Mouse (Mus musculus) large intestine, adult 2 months (tissue): ENCODE results near the gene Gm10840. TPM values are rescaled to one million over a fixed set of nuclear protein-coding genes. Genes with fewer than 3 reads are reported as not detected.

ENCODE experiments used
- DNase-seq: peaks from one replicate; pipeline ENCODE4 v3.0.0-alpha.2; 2012; ENCODE audit warnings: low read depth, low spot score
- WGBS: fragments of 180-500 bp; shearing (Covaris S2); methylation state at CpG from one replicate; pipeline ENCODE4 v1.1.7; 2018; 5-methylcytosine and 5-hydroxymethylcytosine counted together
- polyA plus RNA-seq: library from polyadenylated mRNA; depleted of rRNA; stranded (reverse); fragments of >200 nt; gene quantifications from 2 replicates; pipeline ENCODE4 v1.2.3, GENCODE M21; 2012

Gene Gm10840
- polyA plus RNA-seq, 1 experiment = not detected

DNA sequence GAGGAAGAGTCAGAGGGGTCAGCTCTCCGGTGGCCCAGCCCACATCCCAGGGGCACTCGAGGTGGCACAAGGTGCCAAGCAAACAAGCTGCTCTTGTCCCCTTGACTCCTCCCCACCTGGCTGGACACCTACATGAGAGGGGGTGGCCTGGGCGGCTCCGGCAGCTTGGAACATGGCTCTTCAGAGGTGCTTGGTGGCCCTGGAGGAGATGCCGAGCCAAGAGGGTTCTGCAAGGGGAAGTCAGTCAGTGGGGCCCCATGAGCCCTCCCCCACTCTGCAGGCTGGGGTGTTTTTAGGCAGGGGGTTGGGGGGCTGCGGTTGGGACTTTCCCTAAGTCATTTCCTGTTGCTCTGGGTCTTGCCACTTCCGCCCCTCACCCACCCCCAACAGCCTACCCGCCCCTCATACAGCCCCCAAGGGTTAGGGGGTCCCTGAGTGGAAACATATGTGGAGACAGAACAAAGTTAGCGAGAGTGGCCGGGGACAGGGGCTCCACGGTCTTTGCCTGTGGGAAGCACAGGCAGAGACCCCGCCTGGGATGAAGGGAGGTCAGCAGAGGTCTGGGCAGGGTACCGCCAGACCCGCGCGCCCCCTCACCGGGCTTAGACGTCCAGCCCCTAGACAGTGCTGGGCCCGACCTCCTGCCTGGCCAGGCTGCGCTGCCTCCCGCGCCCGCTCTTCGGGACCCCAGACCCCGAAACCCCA is 1.3 kb upstream of the Gm10840 start:
- DNase-seq = no peak
- 2% methylated on average over 25 of the region's 25 CpGs for WGBS

DNA sequence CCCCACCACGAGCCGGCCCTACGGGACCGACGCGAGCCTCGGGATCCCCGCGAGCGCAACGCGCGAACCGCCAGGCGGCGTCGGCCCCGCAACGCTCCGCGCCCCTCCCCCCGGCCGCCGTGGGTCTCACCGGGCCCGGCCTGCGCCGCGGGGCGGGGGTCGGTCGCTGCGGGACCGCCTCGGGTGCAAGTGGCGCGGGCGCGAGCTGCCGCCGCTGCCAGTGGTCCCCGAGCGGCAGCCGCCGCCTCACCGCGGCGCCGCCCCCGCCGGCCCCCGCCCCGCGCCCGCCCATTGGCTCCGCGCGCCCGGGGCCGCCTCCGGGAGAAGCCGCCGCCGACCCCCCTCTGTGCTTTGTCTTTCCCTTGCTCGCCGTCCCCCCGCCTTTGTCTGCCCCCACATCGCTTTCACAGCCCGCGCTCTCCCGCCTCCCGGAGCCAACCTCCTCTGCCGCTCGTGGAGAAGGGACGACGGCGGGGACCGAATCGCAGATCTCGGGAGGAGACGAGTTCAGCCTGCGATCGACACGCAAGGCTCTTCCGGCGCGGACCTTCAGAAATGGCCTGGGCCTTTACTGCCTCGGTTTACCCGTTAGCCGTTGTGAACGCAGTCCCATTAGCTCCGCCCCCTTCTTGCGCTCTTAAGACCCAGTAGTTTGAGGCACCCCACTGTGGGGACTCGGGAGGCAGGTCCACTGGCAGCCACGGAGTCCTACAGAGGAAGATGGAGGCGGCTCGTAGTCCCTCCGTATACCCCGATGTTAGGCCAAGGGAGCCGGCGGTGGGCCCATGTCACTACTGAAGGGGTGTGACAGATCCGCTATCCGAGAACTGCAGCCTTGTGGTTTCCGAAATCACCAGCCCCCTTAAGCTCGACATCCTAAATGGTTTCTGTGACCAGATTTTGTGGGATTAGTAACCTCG is 469 bp upstream of the Gm10840 start:
- DNase-seq = no peak
- under 1% methylated on average over 88 of the region's 106 CpGs for WGBS

DNA sequence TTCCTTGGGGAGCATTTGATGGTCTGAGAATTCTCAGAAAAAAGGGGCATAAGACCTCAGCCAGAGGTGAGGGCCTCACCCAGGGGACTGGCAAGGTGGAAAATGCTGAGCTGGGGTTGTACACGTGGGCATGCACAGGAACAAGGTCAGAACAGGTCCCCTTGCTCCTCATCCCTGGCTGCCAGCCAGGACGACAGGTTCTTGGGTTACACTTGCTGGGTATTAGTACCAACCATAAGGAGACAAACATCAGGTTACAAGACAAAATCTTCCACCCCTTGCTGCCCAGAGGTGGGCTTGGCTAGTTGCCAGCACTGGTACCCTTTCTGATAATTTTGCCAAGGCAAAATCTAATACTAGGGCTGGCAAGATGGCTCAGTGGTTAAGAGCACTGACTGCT is 1.6 kb downstream of the Gm10840 start:
- no peak for DNase-seq
- 74% methylated on average over 2 of the region's 2 CpGs for WGBS

- 79% methylated on average over 4 of the region's 4 CpGs for whole genome bisulfite sequencing
- no peak for DNase-seq
Observed at GRCm38 (mm10) chr11:106163546-106163945, 2.9 kb downstream of the Gm10840 start.

DNA sequence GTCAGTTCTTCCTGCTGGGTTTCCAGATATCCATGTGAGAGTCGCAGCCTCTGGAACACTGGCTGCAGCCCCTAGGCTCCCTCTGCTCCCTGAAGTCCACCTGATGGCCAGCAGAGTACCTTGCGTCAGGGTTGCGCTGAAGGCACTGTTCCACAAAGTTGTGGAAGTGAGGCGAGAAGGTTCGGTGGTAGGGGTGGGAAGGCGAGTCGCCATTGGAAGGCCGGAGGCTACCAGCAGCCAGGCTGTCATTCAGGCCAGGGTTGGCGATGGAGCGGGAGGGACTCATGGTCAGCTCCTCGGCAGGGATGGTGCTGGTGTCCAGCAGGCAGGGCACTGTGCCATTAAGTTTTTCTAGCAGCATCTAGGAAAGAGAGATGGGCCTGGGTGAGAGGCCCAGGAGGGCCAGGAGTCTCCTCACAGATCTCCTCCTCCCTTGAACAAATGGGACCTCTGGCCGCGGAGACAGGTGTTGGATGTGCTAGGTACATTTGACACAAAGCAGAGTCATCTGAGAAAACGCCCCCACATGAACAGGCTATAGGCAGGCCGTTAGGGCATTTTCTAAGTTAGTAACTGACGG is 4.0 kb downstream of the Gm10840 start:
- no peak for DNase-seq
- 93% methylated on average over 16 of the region's 16 CpGs for WGBS

DNA sequence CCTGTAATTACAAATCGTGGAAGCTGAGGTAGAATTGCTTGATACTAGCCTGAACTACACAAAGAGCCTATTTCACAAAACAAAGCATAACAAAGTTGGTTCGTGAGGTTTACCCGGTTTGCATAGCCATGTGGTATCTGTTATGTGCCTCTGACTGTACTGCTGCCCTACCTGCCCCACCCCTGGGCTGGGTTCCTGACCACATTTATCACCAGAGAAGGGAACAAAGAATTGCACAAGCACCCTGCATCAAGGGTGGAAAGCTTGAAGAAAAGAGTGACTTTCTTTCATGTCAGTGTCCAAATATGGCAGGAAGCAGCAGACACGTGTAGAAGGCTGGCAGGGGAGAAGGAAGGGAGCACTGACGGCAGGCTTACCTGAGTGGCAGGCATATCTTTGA is 6.8 kb downstream of the Gm10840 start:
- WGBS = 38% methylated on average over 5 of the region's 5 CpGs
- DNase-seq = no peak

DNA sequence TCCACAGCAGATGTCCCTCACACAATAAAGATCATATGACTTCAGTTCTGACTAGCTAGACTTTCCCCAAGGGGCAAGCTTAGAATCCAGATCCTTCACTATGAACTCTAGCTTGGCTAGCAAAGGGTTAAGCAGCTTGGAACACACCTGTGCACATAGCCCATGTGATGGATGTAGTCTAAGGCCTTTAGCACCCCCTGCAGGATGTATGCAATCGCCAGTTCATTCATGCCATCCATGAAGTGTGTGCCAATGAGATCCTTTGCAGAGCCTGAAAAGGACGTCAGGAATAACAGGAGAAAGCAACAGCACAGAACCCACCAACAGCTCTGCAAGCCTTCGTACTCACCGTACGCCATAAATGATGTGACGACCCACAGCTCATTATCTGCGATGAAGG is 10.2 kb downstream of the Gm10840 start:
- DNase-seq = no peak
- WGBS = 73% methylated on average over 7 of the region's 7 CpGs

- DNase-seq = no peak
Observed at GRCm38 (mm10) chr11:106173228-106173627, 12.6 kb downstream of the Gm10840 start.

DNA sequence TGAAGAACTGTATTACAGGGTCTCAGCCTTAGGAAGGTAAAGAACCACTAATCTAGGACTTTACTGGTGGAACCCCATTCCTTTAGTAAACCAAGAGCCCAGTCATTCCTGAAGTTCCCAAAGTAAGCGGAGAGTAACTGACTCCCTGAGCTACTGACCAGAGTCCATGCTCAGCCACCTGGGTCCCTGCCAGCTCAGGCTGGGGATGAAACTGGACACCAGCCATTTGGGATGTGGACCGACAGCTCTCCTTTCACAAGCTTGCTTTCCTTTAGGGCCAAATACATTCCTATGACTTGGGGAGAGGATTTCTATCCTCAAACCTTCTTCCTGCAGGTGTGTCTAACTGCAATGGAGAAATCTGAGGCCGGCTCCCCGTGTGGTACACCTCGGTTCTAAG is 13.7 kb downstream of the Gm10840 start:
- 73% methylated on average over 5 of the region's 5 CpGs for WGBS
- DNase-seq = no peak

More at GRCm38 (mm10) chr11:106173228-106173627, 12.6 kb downstream of the Gm10840 start:
- WGBS = 90% methylated on average over 2 of the region's 2 CpGs

DNA sequence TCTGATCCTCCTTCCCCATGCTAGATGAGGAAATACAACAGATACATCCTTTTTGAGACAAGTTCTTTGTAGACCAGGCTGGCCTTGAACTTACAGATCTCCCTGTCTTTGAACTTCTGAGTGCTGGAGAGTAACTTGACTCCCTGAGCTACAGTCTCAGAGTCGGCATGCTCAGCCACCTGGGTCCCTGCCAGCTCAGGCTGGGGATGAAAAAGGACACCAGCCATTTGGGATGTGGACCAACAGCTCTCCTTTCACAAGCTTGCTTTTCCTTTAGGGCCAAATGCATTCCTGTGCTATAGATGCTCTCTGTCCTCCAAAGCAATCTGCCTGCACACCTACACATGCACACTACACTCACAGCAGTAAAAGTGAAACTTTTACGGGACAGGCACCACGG is 14.4 kb downstream of the Gm10840 start:
- no peak for DNase-seq
- WGBS = 32% methylated on average over 3 of the region's 3 CpGs

DNA sequence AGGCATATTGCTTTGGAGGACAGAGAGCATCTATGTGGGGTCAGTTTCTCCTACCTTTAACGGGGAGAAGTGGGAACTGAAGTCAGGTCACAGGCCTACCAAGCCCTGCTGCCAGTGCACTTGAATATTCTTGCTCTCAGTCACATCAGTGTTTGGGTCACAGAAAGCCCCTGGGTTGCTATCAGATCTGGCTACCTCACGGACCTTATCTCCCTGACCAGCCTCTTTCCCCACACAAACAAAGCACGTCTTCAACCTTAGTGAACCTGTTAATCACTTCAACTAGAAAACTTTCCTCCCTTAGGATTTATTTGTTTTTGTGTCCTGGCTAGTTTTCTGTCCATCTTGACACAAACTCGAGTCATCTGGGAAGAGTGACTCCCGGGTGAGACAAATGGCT is 15.7 kb downstream of the Gm10840 start:
- DNase-seq = no peak
- WGBS = 90% methylated on average over 5 of the region's 5 CpGs

DNA sequence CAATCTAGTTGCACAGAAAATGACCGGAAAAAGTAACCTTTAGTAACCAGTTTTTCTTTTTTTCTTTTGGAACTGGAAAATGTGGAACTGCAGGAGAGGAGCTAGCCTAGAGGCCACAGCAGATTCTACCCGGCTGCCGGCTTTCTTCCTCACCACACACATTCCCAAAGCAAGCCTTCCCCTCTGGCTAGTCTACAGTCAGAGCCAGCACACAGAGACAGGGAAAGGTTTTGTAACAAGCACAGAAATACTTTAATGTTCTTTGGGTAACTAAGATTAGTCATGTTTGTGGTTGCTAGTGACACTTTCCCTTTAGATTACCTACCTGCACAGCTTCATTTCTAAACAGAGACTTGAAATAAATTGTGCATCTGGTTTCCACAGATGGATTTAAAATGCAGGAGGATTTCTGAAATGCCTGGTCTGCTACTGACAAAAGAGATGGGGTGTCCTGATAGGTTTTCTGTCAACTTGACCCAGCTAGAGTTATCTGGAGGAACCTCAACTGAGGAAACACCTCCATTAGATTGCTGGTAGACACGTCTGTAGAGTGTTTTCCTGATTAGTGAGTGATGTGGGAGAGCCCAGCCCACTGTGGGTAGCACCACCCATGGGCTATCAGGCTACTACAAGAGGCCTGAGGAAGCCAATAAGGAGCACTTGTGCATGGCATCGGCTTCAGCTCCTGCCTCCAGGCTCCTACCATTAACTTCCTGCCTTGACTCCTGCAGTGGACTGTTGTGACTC is 17.6 kb downstream of the Gm10840 start:
- DNase-seq = no peak
- 72% methylated on average over 5 of the region's 5 CpGs for WGBS

DNA sequence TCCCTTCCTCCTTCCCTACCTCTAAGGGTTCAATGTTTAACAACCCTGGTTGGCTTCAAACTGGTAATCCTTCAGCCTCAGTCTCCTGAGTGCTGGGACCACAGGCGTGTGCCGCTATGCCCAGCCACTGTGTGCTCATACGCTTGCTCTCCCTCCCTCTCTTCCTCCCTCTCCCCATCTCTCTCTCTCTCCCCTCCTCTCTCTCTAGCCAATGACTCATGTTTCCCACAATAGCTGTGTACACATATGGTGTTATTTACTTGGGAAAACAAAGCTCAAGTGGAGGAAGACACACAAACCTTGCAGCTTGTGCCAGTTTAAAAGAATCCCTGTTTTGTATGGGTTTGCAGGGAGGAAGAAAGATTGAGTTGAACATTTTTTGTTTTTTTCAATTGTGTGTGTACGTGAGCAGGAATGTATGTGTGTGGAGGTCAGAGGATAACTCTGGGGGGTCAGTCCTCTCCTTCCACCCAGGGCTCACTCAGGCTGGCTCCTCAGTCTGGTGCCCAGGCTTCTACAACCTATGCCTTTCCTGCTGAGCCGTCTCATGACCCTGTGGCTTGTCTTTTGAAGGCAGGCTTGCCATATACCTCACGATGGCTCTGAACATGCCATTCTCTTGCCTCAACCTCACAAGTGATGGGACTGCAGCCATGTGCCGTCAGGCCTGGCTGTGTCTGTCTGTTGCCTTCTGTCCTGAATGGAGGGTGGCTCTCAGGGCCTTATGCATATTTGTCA is 19.2 kb downstream of the Gm10840 start:
- 66% methylated on average over 7 of the region's 7 CpGs for WGBS
- no peak for DNase-seq

DNA sequence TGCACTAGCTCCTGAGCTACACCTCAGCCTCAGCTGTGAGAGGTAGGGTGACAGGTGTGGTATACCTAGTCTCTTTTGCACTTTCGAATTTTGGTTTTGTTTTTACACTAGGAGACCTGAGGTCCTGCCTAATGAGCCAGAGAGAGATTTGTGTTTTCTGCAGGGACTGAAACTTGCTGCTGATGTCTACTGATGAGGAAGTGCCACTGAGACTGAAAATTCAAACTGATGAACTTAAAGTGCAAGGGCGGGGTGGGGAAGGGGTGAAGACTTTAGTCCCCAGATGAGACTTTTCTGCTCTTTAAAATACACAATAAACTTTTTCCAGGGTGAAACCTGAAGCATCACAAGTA is 19.8 kb downstream of the Gm10840 start:
- no peak for DNase-seq
- WGBS = 84% methylated on average over 2 of the region's 2 CpGs

DNA sequence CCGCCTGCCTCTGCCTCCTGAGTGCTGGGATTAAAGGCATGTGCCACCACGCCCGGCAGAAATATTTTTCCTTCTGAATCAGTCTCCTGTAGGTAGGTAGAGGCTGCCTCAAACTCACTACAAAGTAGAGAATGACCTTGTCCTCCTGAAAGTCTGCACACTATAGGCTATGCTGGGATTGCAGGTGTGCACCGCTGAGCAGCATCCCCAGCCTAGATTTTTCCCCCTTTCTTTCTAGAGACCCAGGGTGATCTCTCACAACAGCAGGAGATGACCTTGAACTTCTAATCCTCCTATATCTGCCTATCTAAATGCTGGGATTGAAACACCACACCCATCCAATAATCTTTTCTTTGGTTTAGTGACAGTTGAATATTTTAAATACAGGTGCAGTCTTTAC is 26.7 kb downstream of the Gm10840 start:
- 91% methylated on average over 4 of the region's 4 CpGs for WGBS

DNA sequence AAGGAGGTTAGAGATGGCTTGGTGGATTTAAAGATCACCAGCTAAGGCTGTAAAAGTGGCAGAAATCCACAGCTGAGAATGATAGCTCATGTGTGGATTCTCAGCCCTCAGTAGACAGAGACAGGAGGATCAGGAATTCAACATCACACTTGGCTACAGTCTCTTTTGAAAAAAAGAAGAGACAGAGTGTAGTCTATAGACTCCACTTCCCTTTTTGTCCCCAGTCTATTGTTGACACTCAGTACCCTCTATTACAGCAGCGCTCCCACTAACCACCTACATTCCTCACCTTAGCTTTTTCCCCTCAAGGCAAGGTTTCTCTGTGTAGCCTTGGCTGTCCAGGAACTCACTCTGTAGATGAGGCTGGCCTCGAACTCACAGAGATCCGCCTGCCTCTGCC is 31.1 kb downstream of the Gm10840 start:
- DNase-seq = no peak
- 97% methylated on average over 3 of the region's 3 CpGs for WGBS

More for the DNA sequence above, 26.7 kb downstream of the Gm10840 start:
- DNase-seq = no peak

GRCm38 (mm10) chr11:106192241-106192640 is 31.6 kb downstream of the Gm10840 start:
- no peak for DNase-seq
- WGBS = 70% methylated on average over 5 of the region's 5 CpGs

- DNase-seq = no peak
- WGBS = 3% methylated on average over 19 of the region's 19 CpGs
Observed at GRCm38 (mm10) chr11:106192657-106193370, 32.2 kb downstream of the Gm10840 start.
